Mouse (Mus musculus) bone marrow, adult 2 months (tissue): Measurements from ENCODE around the gene Dmrta1.

Source experiments
- CTCF ChIP-seq: fragments of 200-500 bp; IDR thresholded peaks from 2 replicates; pipeline ENCODE4 v1.5.1; 2011; ENCODE audit warnings: low read length, control low read depth; ENCODE audit not compliant: control insufficient read depth, insufficient read depth
- POLR2A ChIP-seq: fragments of 200-500 bp; IDR thresholded peaks from 2 replicates; pipeline ENCODE4 v1.6.1; 2011; ENCODE audit warnings: low read depth, mild to moderate bottlenecking, control low read depth, low read length, borderline replicate concordance; ENCODE audit not compliant: control insufficient read depth

- no peak for TF ChIP-seq CTCF
- TF ChIP-seq POLR2A = no peak
Observed at GRCm38 (mm10) chr4:89663406-89663805, 15.8 kb upstream of the Dmrta1 start.
